Mouse (Mus musculus) stomach, embryonic 15.5 days (tissue): ENCODE data around the gene Rpl18. TPM values are rescaled to one million over a fixed set of nuclear protein-coding genes. Genes with fewer than 3 reads are reported as not detected.

Experiments
- ATAC-seq: fragments of 200-750 bp; cut with Nextera tagmentation; 2 replicates; pipeline ENCODE4 v1.8.0; 2017; ENCODE audit warnings: low read depth, moderate number of reproducible peaks, moderate TSS enrichment; ENCODE audit not compliant: insufficient read depth, low FRiP score
- H3K27ac ChIP-seq: fragments of 300-500 bp; sonication (generic); 2 replicates; pipeline ENCODE4 v1.5.1; 2015; ENCODE audit warnings: mild to moderate bottlenecking, inconsistent platforms
- H3K27me3 ChIP-seq: fragments of 300-500 bp; sonication (generic); replicated peaks from 2 replicates; pipeline ENCODE4 v1.6.1; 2015; ENCODE audit warnings: inconsistent platforms
- H3K36me3 ChIP-seq: fragments of 300-500 bp; sonication (generic); 2 replicates; pipeline ENCODE4 v1.6.1; 2015; ENCODE audit warnings: inconsistent platforms
- H3K4me1 ChIP-seq: fragments of 300-500 bp; sonication (generic); 2 replicates; pipeline ENCODE4 v1.6.1; 2015; ENCODE audit warnings: inconsistent platforms
- H3K4me2 ChIP-seq: fragments of 300-500 bp; sonication (generic); 2 replicates; pipeline ENCODE4 v1.6.1; 2015; ENCODE audit warnings: mild to moderate bottlenecking, inconsistent platforms
- H3K4me3 ChIP-seq: fragments of 300-500 bp; sonication (generic); replicated peaks from 2 replicates; pipeline ENCODE4 v1.5.1; 2015; ENCODE audit warnings: inconsistent platforms
- H3K9ac ChIP-seq: fragments of 300-500 bp; sonication (generic); 2 replicates; pipeline ENCODE4 v1.6.1; 2015; ENCODE audit warnings: inconsistent platforms
- H3K9me3 ChIP-seq: fragments of 300-500 bp; sonication (generic); 2 replicates; pipeline ENCODE4 v1.6.1; 2016; ENCODE audit warnings: inconsistent platforms
- WGBS: fragments of 180-500 bp; shearing (Covaris S2); methylation state at CpG from one replicate; pipeline ENCODE4 v1.1.7; 2015; 5-methylcytosine and 5-hydroxymethylcytosine counted together
- polyA plus RNA-seq: library from polyadenylated mRNA; unstranded; fragments of >200 nt; fragmentation: Nextera tagmentation; extraction: Ambion mirVana; gene quantifications from 2 replicates; pipeline ENCODE4 v1.2.1, GENCODE M21; 2015

The Rpl18 gene
- polyA plus RNA-seq, 1 experiment from 2014 or later: 954 TPM

DNA sequence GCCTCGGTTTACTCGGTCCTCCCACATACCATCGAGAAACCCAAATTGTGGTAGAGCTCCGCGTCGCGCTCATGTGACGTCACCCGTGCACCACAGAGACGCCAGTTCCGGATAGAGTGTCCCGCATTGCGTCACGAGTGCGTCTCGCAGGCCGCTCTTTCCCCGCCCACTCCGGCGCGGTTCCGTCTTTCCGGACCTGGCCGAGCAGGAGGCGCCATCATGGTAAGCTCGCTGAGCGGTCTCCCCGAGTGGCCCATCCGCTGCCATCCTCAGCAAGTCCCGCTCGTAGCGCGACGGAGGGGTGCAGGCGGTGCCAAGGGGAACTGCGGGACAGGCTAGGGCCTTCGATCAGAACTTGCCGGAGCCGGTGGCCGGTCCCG, 2.7 kb downstream of the Rpl18 start, which contains the start of gene Sphk2:
Gene Sphk2, minus strand, starts transcription at position 85 of the 380 bp plus-strand sequence.
- Histone ChIP-seq H3K9me3 (no peaks in the 10 kb centered on the region), H3K4me1 (peaks cover 59% of the 10 kb centered on the region), H3K4me2 (peak within 1 kb of the TSS; percentile 80), H3K9ac (peak within 1 kb of the TSS; percentile 96), H3K27ac (peak within 1 kb of the TSS; percentile 94), H3K4me3 (peak within 1 kb of the TSS; percentile 92), H3K27me3 (no peaks in the 10 kb centered on the region), H3K36me3 (peaks cover 29% of the 10 kb centered on the region)
- WGBS: under 1% methylated on average over 41 of the region's 41 CpGs
- peak; percentile 47 for ATAC-seq

DNA sequence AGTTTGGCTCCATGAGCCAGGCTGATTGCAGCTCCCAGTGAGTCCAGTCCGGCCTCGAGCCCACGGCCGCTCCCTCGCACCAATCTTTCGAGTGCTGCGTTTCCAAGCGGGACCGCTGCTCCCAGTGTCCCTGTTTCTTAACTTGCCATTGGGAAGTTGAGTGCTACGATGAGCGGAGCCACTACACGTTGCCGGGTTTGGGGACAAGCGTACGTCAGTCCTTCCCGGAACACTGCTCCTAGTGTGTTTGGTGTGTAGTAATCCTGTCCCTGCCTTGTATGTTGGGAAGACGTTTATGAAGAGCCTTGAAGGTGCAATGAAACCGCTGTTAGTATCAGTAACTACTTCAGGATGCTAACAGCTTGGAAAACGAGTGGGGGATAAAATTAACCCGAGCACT, 3.1 kb downstream of the Rpl18 start:
- Histone ChIP-seq H3K4me1 (peaks cover 55% of the 10 kb centered on the region), H3K9me3 (no peaks in the 10 kb centered on the region)
- ATAC-seq: no peak

DNA sequence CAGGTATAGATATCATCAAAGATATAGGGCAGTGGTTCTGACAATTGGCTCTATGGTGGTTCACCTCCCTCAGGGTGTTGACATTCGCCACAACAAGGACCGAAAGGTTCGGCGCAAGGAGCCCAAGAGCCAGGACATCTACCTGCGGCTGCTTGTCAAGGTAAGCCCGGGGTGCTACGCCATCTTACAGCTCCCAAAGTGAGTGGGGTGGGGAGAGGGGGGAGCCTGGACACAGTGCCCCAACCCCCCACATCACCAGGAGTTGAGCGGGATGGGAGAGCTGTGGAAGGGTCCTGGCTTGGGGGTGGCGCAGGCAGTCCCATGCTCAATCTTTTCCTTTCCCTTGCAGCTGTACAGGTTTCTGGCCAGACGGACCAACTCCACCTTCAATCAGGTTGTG, 3.9 kb downstream of the Rpl18 start:
- peak overlapping the region; percentile 80 for H3K4me2 ChIP-seq
- peak overlapping the region; percentile 94 for H3K27ac ChIP-seq
- H3K4me3 ChIP-seq: peak overlapping the region; percentile 92
- no peaks in the 10 kb centered on the region for H3K9me3 ChIP-seq
- H3K9ac ChIP-seq: peak overlapping the region; percentile 96
- H3K4me1 ChIP-seq: peaks cover 47% of the 10 kb centered on the region
- H3K27me3 ChIP-seq: no peaks in the 10 kb centered on the region
- peaks cover 35% of the 10 kb centered on the region for H3K36me3 ChIP-seq
- WGBS: 69% methylated on average over 10 of the region's 10 CpGs
- no peak for ATAC-seq

More for the DNA sequence above, 3.1 kb downstream of the Rpl18 start:
- no peaks in the 10 kb centered on the region for H3K27me3 ChIP-seq
- peak overlapping the region; percentile 92 for H3K4me3 ChIP-seq
- peak overlapping the region; percentile 96 for H3K9ac ChIP-seq
- H3K4me2 ChIP-seq: peak overlapping the region; percentile 80
- WGBS: under 1% methylated on average over 20 of the region's 20 CpGs
- H3K36me3 ChIP-seq: peaks cover 29% of the 10 kb centered on the region
- peak overlapping the region; percentile 94 for H3K27ac ChIP-seq

DNA sequence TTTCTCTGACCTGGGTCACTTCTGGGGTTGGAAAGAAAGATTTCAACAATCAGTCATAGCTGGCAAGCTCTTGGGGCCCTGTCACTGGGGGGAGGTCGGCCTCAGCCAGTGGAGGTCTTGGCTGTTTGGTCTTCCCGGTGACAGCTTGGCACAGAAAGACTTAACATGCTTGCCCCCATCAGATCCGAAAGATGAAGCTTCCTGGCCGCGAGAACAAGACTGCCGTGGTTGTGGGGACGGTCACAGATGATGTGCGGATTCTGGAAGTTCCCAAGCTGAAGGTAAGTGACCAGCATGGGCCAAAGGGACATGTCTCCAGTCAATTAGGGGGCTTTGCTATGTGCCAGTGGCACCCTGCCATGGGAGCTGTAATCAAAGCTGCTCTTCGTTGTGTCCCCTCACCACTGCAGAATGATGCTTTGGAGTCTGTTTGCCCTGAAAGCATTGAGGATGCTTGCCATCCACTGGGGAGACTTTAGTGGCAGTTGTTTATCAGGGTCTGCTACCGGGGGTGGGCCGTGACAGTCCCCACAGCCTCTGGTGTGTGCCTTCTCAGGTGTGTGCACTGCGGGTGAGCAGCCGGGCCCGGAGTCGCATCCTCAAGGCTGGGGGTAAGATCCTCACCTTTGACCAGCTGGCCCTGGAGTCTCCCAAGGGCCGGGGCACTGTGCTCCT, 4.6 kb downstream of the Rpl18 start:
- peaks cover 42% of the 10 kb centered on the region for H3K4me1 ChIP-seq
- H3K27ac ChIP-seq: peak overlapping the region; percentile 94; the same call in 1 of the 2 replicates
- peak overlapping the region; percentile 80; the same call in 1 of the 2 replicates for H3K4me2 ChIP-seq
- no peaks in the 10 kb centered on the region for H3K9me3 ChIP-seq
- no peak for ATAC-seq
- H3K36me3 ChIP-seq: peaks cover 41% of the 10 kb centered on the region
- no peaks in the 10 kb centered on the region for H3K27me3 ChIP-seq
- no peak overlapping the region for H3K9ac ChIP-seq
- peak overlapping the region; percentile 92; the same call in 1 of the 2 replicates for H3K4me3 ChIP-seq
- 80% methylated on average over 16 of the region's 16 CpGs for WGBS

DNA sequence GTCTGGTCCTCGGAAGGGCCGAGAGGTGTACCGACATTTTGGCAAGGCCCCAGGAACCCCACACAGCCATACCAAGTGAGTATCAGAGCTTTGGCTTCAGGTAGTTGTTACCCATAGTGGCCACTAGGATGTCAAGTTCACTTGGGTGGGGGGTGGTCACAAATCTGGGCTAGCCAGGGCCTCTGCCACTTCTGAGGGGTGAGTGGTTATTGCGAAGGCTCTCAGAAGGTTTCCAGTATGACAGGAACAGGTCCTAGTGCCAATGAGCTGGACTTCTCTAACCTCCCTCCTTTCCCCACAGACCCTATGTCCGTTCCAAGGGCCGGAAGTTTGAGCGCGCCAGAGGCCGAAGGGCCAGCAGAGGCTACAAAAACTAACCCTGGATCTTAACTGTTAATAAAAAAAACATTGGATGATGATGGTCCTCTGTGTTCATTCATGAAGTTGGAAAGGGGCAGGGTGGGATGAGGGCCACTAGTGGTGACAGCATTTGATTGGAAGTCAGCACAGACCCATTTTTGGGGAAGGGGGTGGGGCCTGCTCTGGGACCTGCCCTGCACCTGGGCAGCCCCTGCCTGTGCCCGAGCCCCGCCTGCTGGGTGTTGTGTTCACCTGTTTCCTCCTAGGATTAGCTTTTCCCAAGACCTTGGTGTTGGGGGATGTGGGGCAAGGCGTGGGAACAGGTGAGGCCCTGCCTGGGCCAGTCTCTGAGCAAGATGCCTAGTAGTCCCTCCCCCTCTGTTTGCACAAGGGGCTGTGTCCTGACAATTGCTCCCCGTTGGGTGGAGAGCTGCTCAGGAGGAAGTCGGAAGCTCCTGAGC, 5.4 kb downstream of the Rpl18 start, which contains the start of gene Fam83e:
Gene Fam83e, plus strand, starts transcription at position 800 of the 821 bp plus-strand sequence.
- Histone ChIP-seq H3K4me2 (peak within 1 kb of the TSS; percentile 80), H3K36me3 (peaks cover 48% of the 10 kb centered on the region), H3K4me3 (peak within 1 kb of the TSS; percentile 11), H3K27me3 (no peaks in the 10 kb centered on the region), H3K27ac (peak within 1 kb of the TSS; percentile 68), H3K9me3 (no peaks in the 10 kb centered on the region), H3K4me1 (peaks cover 38% of the 10 kb centered on the region), H3K9ac (no peak within 1 kb of the TSS)
- peak; percentile 83 for ATAC-seq
- 71% methylated on average over 14 of the region's 14 CpGs for WGBS

DNA sequence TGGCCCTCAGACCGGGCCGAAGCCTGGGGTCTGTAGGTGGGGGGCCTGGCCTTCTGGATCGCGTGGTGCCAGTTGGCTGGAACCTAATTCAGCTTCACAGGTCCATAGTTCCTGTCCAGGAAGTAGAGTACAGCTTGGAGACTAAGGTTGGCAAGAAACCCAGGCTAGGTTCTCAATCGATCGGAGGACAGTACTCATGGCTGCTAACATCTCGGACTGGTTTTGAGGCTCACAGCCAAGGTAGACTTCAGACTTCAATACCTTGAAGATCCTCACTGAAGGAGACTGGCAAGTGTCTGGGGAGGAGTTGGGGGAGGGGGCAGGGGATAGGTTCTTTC, 5.9 kb downstream of the Rpl18 start:
- H3K4me2 ChIP-seq: peak overlapping the region; percentile 33
- WGBS: 68% methylated on average over 7 of the region's 7 CpGs
- peaks cover 32% of the 10 kb centered on the region for H3K4me1 ChIP-seq
- peaks cover 49% of the 10 kb centered on the region for H3K36me3 ChIP-seq
- H3K27ac ChIP-seq: peak overlapping the region; percentile 68
- no peak for ATAC-seq
- H3K27me3 ChIP-seq: no peaks in the 10 kb centered on the region
- peak overlapping the region; percentile 11 for H3K4me3 ChIP-seq
- H3K9ac ChIP-seq: no peak overlapping the region
- H3K9me3 ChIP-seq: no peaks in the 10 kb centered on the region

DNA sequence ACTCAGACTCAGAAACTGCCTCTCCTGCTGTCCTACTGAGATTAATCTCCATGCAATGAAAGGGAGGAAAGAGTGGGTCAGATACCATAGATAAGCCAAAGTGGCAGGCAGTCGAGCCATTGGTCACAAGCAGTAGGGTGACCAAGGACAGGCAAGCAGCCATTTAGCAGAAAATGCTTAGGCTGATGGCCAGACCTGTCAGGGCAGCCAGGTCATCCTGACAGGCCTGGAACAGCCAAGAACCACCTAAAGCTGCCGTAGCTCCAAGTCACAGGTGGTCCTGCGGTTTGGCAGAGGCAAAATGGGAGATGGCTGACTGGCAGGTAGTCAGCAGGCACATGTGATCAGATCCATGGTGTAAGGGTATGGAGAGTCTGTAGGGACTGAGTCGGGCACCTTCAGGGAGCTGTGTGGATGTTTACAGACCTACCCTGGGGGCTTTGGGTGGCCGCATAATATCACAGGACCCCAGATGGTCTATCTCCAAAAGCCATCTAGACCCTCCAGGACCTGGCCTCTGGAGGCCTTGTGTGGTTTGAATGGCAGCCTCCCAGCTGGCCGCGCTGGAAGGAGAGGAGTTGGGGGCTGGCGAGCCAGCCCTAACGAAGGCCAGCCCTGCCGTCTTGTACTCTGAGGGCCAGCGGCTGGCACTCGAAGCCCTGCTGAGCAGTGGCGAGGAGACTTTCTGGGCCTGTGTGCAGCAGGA, 6.5 kb downstream of the Rpl18 start:
- Histone ChIP-seq H3K4me2 (peak overlapping the region; percentile 33), H3K4me1 (peaks cover 30% of the 10 kb centered on the region), H3K36me3 (peaks cover 49% of the 10 kb centered on the region), H3K9me3 (no peaks in the 10 kb centered on the region), H3K4me3 (peak overlapping the region; percentile 11; the same call in 1 of the 2 replicates), H3K27ac (peak overlapping the region; percentile 68), H3K9ac (no peak overlapping the region), H3K27me3 (no peaks in the 10 kb centered on the region)
- 59% methylated on average over 13 of the region's 13 CpGs for WGBS
- no peak for ATAC-seq

DNA sequence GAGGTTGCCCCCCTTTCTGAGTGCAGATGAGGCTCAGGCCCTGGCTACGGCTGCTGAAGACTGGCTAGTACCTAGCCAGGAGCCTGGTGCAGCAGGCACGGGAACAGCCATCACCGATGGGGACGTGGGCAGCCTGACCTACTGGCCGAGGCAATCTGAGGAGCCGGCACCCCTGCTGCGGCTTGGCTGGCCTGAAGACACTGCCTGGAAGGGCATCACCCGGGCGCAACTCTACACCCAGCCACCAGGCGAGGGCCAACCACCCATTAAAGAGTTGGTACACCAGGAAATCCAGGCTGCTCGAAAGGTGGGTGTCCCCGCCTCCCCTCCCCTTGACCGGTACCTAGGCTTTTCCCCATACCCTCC, 7.1 kb downstream of the Rpl18 start:
- peaks cover 49% of the 10 kb centered on the region for H3K36me3 ChIP-seq

DNA sequence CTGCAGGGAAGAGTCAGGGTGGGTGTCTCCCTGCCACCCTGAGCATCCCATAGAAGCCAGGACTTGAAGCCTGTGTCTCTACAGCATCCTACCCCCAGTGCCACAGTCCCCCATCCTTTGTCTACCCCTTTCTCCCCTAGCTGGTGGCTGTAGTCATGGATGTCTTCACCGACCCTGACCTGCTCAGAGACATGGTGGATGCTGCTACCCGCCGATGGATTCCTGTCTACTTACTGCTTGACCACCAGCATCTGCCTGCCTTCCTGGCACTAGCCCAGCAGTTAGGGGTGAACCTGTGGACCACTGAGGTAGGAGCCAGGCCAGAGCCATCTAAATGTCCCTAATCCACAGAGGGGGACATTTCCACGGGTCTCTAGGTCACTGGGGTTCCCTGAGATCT, 8.0 kb downstream of the Rpl18 start:
- Histone ChIP-seq H3K4me1 (peaks cover 29% of the 10 kb centered on the region), H3K4me2 (no peak overlapping the region), H3K27me3 (no peaks in the 10 kb centered on the region), H3K27ac (no peak overlapping the region), H3K9ac (no peak overlapping the region), H3K9me3 (no peaks in the 10 kb centered on the region), H3K36me3 (peaks cover 49% of the 10 kb centered on the region), H3K4me3 (no peak overlapping the region)
- no peak for ATAC-seq
- WGBS: 86% methylated on average over 4 of the region's 4 CpGs

More for the DNA sequence above, 7.1 kb downstream of the Rpl18 start:
- Histone ChIP-seq H3K4me3 (peak overlapping the region; percentile 11; the same call in 1 of the 2 replicates), H3K4me2 (peak overlapping the region; percentile 33), H3K4me1 (peaks cover 29% of the 10 kb centered on the region), H3K9me3 (no peaks in the 10 kb centered on the region), H3K27ac (peak overlapping the region; percentile 68; the same call in 1 of the 2 replicates), H3K9ac (no peak overlapping the region), H3K27me3 (no peaks in the 10 kb centered on the region)
- no peak for ATAC-seq
- 71% methylated on average over 13 of the region's 13 CpGs for WGBS

DNA sequence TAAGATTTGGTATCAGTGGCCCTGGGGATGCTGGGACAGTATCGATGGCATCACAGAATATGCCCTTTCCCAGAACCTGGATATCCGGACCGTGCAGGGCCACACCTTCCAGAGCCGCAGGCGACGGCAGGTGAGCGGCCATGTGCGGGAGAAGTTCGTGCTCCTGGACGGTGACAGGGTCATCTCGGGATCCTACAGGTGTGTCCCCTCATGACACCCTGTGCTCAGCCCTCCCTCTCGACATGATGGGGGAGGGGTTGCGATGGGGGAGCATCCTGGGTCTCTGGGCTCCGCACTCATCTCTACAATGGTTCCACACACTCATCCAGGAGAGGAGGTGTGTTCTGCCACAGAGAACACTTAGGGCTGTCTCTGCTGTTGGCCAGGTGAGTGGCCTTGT, 8.5 kb downstream of the Rpl18 start:
- Histone ChIP-seq H3K9ac (no peak overlapping the region), H3K4me1 (peaks cover 28% of the 10 kb centered on the region), H3K27me3 (no peaks in the 10 kb centered on the region), H3K36me3 (peaks cover 49% of the 10 kb centered on the region), H3K9me3 (no peaks in the 10 kb centered on the region), H3K27ac (no peak overlapping the region), H3K4me2 (no peak overlapping the region), H3K4me3 (no peak overlapping the region)
- 90% methylated on average over 14 of the region's 14 CpGs for WGBS
- ATAC-seq: no peak

DNA sequence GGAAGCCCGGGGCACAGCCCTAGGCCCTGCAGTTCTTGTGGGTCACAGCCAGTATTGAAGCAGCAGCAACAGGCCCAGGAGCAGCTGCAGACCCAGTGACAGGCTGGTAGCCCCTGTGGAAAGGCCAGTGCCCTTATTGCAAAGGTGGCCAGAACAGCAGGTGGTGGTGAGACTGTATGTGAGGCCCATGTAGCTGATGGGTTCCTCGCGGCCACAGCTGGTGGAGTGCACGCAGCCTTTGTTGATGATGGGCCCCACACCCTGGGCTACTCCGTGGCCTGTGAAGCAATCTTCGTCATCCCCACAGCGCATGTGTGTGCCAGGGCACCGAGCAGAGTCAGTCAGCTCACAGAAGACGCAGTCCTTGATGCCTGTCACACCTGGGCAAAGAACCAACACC, 9.9 kb downstream of the Rpl18 start:
- Histone ChIP-seq H3K9ac (no peak overlapping the region), H3K27ac (no peak overlapping the region), H3K4me2 (no peak overlapping the region), H3K9me3 (no peaks in the 10 kb centered on the region), H3K4me3 (no peak overlapping the region), H3K27me3 (no peaks in the 10 kb centered on the region), H3K36me3 (peaks cover 45% of the 10 kb centered on the region), H3K4me1 (peaks cover 20% of the 10 kb centered on the region; the same call in 1 of the 2 replicates)
- no peak for ATAC-seq
- 90% methylated on average over 9 of the region's 9 CpGs for WGBS
